Mouse (Mus musculus): ENCODE measurements at regions not wholly inside any gene's neighbourhood (a gene's known extent, or its start where the extent isn't known, plus 50 kb on each side); places are given as distances from the start of the nearest gene placed in this dataset.

- DNase-seq (ENCODE audit: extremely low spot score, low spot score): no peak
Observed at GRCm38 (mm10) chr17:81185685-81186084, 120.8 kb upstream of the Thumpd2 start.

GRCm38 (mm10) chr17:81180813-81181424, 116.0 kb upstream of the Thumpd2 start:
- no peak for DNase-seq (ENCODE audit: extremely low spot score, low spot score)

- DNase-seq (ENCODE audit: extremely low spot score, low spot score): no peak
Observed at GRCm38 (mm10) chr17:81176306-81176705, 111.4 kb upstream of the Thumpd2 start.

GRCm38 (mm10) chr17:81175877-81176276, 111.0 kb upstream of the Thumpd2 start:
- DNase-seq (ENCODE audit: extremely low spot score, low spot score): no peak

- DNase-seq (ENCODE audit: extremely low spot score, low spot score): no peak
Observed at GRCm38 (mm10) chr17:81172943-81173342, 108.1 kb upstream of the Thumpd2 start.

GRCm38 (mm10) chr17:81169118-81169517, 104.2 kb upstream of the Thumpd2 start:
- DNase-seq (ENCODE audit: extremely low spot score, low spot score): no peak

GRCm38 (mm10) chr17:81150730-81151129, 85.8 kb upstream of the Thumpd2 start:
- DNase-seq (ENCODE audit: extremely low spot score, low spot score): no peak

GRCm38 (mm10) chr17:81134702-81135101, 69.8 kb upstream of the Thumpd2 start:
- DNase-seq (ENCODE audit: extremely low spot score, low spot score): no peak

- DNase-seq (ENCODE audit: extremely low spot score, low spot score): no peak
Observed at GRCm38 (mm10) chr17:81133227-81133626, 68.3 kb upstream of the Thumpd2 start.
